Comparison of ENCODE assay signal across 8 mouse cellular contexts in the genomic region with DNA sequence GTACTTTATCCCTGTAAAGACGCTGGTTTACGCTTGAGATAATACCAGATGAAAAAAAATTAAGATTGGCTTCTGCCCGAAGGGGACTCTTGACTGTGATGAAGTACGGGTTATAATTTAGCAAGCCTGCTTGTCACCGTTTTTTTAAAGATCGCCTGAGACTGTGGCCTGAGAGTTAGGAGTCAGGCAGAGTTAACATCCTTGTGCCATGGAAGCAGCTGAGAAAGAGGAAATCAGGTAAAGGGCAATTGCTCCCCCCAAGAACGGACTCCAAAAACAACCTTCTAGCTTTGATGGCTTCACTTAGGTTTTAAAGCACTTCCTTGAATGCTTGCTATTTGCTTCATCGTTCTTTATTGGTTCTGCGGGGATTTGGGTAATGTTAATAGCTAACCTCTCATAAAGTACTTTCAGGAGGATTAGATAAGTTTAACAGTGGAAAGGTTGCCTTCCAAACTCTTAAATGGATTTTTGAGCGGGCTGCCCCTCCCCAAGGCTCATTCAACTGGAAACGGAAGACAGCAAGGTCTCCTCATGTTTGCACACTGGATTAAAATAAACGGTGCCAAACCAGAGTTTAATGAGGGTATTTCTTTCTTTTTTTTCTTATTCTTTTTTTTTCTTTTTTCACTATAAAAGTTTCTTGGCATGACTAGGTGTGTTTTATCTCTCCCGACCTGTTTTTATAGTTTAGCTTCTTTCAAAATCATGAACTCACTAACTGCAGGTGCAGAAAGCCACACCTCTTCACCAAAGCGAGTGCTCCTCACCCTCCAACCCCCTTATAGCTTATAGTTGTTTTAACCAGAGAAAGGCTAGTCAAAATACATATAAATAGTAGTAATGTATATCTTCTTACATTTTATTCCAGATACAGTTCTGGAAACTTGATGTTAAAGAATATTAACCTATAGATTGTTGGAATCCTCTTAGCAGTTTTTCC. TPM values are rescaled to one million over a fixed set of nuclear protein-coding genes. Genes with fewer than 3 reads are reported as not detected.
DNase-seq lines count a peak whose midpoint lies in the region; ATAC-seq and TF ChIP-seq lines count a peak whose summit lies in the region.

No protein-coding gene starts in this region.

- no peak for TF ChIP-seq CTCF in intestine, postnatal 0 days (IDR thresholded peaks at IDR 0.05; ENCODE audit: low read depth)
- no peak for TF ChIP-seq CTCF in stomach, postnatal 0 days (IDR thresholded peaks at IDR 0.05; ENCODE audit: low read depth)

- peak overlapping the region; percentile 68 for H3K4me2 ChIP-seq in forebrain, embryonic 11.5 days (ENCODE audit: low read depth, low read length, severe bottlenecking)
- H3K4me2 ChIP-seq in intestine, postnatal 0 days (replicated peaks; ENCODE audit: low read depth): peak overlapping the region; percentile 90
- H3K4me2 ChIP-seq in lung, embryonic 16.5 days (ENCODE audit: low read depth, low read length): peak overlapping the region; percentile 78
- H3K4me2 ChIP-seq in stomach, postnatal 0 days (replicated peaks; ENCODE audit: low read depth): peak overlapping the region; percentile 50

- no peak for ATAC-seq in forebrain, embryonic 11.5 days (replicated peaks; ENCODE audit: low FRiP score)
- no peak for ATAC-seq in intestine, postnatal 0 days
- no peak for ATAC-seq in lung, embryonic 16.5 days (ENCODE audit: low read depth)
- ATAC-seq in stomach, postnatal 0 days (ENCODE audit: low FRiP score, low TSS enrichment): no peak

- H3K27me3 ChIP-seq in forebrain, embryonic 11.5 days (ENCODE audit: control insufficient read depth, insufficient read depth, low read length): no peaks in the 10 kb centered on the region
- no peaks in the 10 kb centered on the region for H3K27me3 ChIP-seq in intestine, postnatal 0 days (replicated peaks; ENCODE audit: control insufficient read depth, insufficient read depth, low read length)
- no peaks in the 10 kb centered on the region for H3K27me3 ChIP-seq in lung, embryonic 16.5 days (ENCODE audit: control insufficient read depth, insufficient read depth, low read depth, low read length)
- H3K27me3 ChIP-seq in stomach, postnatal 0 days (ENCODE audit: control insufficient read depth, insufficient read depth, low read length): no peaks in the 10 kb centered on the region

- H3K4me1 ChIP-seq in forebrain, embryonic 11.5 days (replicated peaks; ENCODE audit: control insufficient read depth, insufficient read depth, low read length): 0 out of 2 replicates have a peak, but pooled peaks cover 2% of the 10 kb centered on the region
- H3K4me1 ChIP-seq in intestine, postnatal 0 days (replicated peaks; ENCODE audit: control insufficient read depth, insufficient read depth, low read length): 0 out of 2 replicates have a peak, but pooled peaks cover 4% of the 10 kb centered on the region
- peaks cover 9% of the 10 kb centered on the region for H3K4me1 ChIP-seq in lung, embryonic 16.5 days (replicated peaks; ENCODE audit: control insufficient read depth, insufficient read depth, low read length)
- no peaks in the 10 kb centered on the region; the same call in 1 of the 2 replicates for H3K4me1 ChIP-seq in stomach, postnatal 0 days (replicated peaks; ENCODE audit: control insufficient read depth, insufficient read depth)

- no peak for TF ChIP-seq EP300 in stomach, postnatal 0 days (optimal IDR thresholded peaks at IDR 0.05)

- peak overlapping the region; percentile 78 for H3K4me3 ChIP-seq in forebrain, embryonic 11.5 days (ENCODE audit: low read depth, low read length)
- H3K4me3 ChIP-seq in intestine, postnatal 0 days (ENCODE audit: low read depth, low read length): peak overlapping the region; percentile 95
- H3K4me3 ChIP-seq in lung, embryonic 16.5 days (ENCODE audit: low read length): peak overlapping the region; percentile 79
- peak overlapping the region; percentile 80 for H3K4me3 ChIP-seq in stomach, postnatal 0 days (ENCODE audit: low read depth, low read length)

- peak; percentile 5 for DNase-seq in retina, postnatal 7 days (ENCODE audit: low read depth, low spot score)
- DNase-seq in retina, embryonic 14.5 days (ENCODE audit: low spot score): no peak
- no peak for DNase-seq in forebrain, embryonic 11.5 days (ENCODE audit: low spot score)
- DNase-seq in stomach, postnatal 0 days (ENCODE audit: low spot score): no peak
- no peak for DNase-seq in left cerebral cortex, adult 11 months (ENCODE audit: low spot score)
- no peak for DNase-seq in gastrocnemius, postnatal 14 days

- H3K36me3 ChIP-seq in forebrain, embryonic 11.5 days (ENCODE audit: control insufficient read depth, insufficient read depth, low read length): no peaks in the 10 kb centered on the region
- peaks cover 6% of the 10 kb centered on the region; the same call in 1 of the 2 replicates for H3K36me3 ChIP-seq in intestine, postnatal 0 days (ENCODE audit: control insufficient read depth, insufficient read depth)
- H3K36me3 ChIP-seq in lung, embryonic 16.5 days (ENCODE audit: control insufficient read depth, insufficient read depth, low read length): no peaks in the 10 kb centered on the region
- no peaks in the 10 kb centered on the region for H3K36me3 ChIP-seq in stomach, postnatal 0 days (ENCODE audit: control insufficient read depth, insufficient read depth, low read length)

- peak overlapping the region; percentile 81; the same call in 1 of the 2 replicates for H3K27ac ChIP-seq in forebrain, embryonic 11.5 days (ENCODE audit: low read depth, low read length)
- H3K27ac ChIP-seq in intestine, postnatal 0 days (ENCODE audit: low read depth, low read length): peak overlapping the region; percentile 97
- peak overlapping the region; percentile 97 for H3K27ac ChIP-seq in lung, embryonic 16.5 days (ENCODE audit: low read length)
- peak overlapping the region; percentile 95 for H3K27ac ChIP-seq in stomach, postnatal 0 days (replicated peaks)

- H3K9me3 ChIP-seq in forebrain, embryonic 11.5 days (ENCODE audit: control insufficient read depth, low read length): no peaks in the 10 kb centered on the region
- no peaks in the 10 kb centered on the region for H3K9me3 ChIP-seq in intestine, postnatal 0 days (ENCODE audit: control insufficient read depth)
- H3K9me3 ChIP-seq in lung, embryonic 16.5 days (ENCODE audit: control insufficient read depth, low read length): no peaks in the 10 kb centered on the region
- no peaks in the 10 kb centered on the region for H3K9me3 ChIP-seq in stomach, postnatal 0 days (ENCODE audit: control insufficient read depth, low read length)

- intact Hi-C loops in gastrocnemius, postnatal 14 days (cut with DNase I; ENCODE audit: low total_unique reads): no loop called here

- H3K9ac ChIP-seq in forebrain, embryonic 11.5 days (ENCODE audit: low read length): peak overlapping the region; percentile 66
- H3K9ac ChIP-seq in intestine, postnatal 0 days (ENCODE audit: low read depth, low read length): peak overlapping the region; percentile 85
- peak overlapping the region; percentile 78 for H3K9ac ChIP-seq in lung, embryonic 16.5 days (ENCODE audit: low read length)
- H3K9ac ChIP-seq in stomach, postnatal 0 days (ENCODE audit: low read length): peak overlapping the region; percentile 72

- WGBS in forebrain, embryonic 11.5 days: 40% methylated on average over 14 of the region's 14 CpGs
- 11% methylated on average over 14 of the region's 14 CpGs for WGBS in intestine, postnatal 0 days
- WGBS in lung, embryonic 16.5 days: 16% methylated on average over 14 of the region's 14 CpGs
- WGBS in stomach, postnatal 0 days: 13% methylated on average over 14 of the region's 14 CpGs

RNA-seq across cellular contexts. Expression of a gene that starts 1.2 kb away (rescaled TPM):
- 6.0 and 10.6 TPM in 2 replicates for polyA plus RNA-seq in forebrain, embryonic 11.5 days (2014; fragmentation: Nextera tagmentation; extraction: Ambion mirVana)
- 8.0 and 8.8 TPM in 2 replicates for polyA plus RNA-seq in intestine, postnatal 0 days (2015; fragmentation: Nextera tagmentation; extraction: Ambion mirVana)
- polyA plus RNA-seq in lung, embryonic 16.5 days (2015; fragmentation: Nextera tagmentation; extraction: Ambion mirVana): 10.1 and 10.2 TPM in 2 replicates
- polyA plus RNA-seq in stomach, postnatal 0 days (2015; fragmentation: Nextera tagmentation; extraction: Ambion mirVana): 13.3 and 16.4 TPM in 2 replicates
- 10 to 100 TPM; 33.0 to 42.5 TPM for total RNA-seq in gastrocnemius, postnatal 14 days (2021)

RNA-seq across cellular contexts. Expression of a gene that starts 1.4 kb away (rescaled TPM):
- 6.7 and 8.0 TPM in 2 replicates for polyA plus RNA-seq in forebrain, embryonic 11.5 days (2014; fragmentation: Nextera tagmentation; extraction: Ambion mirVana)
- polyA plus RNA-seq in intestine, postnatal 0 days (2015; fragmentation: Nextera tagmentation; extraction: Ambion mirVana): 9.0 and 11.1 TPM in 2 replicates
- polyA plus RNA-seq in lung, embryonic 16.5 days (2015; fragmentation: Nextera tagmentation; extraction: Ambion mirVana): 9.1 and 9.9 TPM in 2 replicates
- 6.8 and 7.8 TPM in 2 replicates for polyA plus RNA-seq in stomach, postnatal 0 days (2015; fragmentation: Nextera tagmentation; extraction: Ambion mirVana)
- 10 to 100 TPM; 31.8 to 37.0 TPM for total RNA-seq in gastrocnemius, postnatal 14 days (2021)

RNA-seq across cellular contexts. Expression of a gene that starts 50.7 kb away (rescaled TPM):
- 3.7 and 4.4 TPM in 2 replicates for polyA plus RNA-seq in forebrain, embryonic 11.5 days (2014; fragmentation: Nextera tagmentation; extraction: Ambion mirVana)
- polyA plus RNA-seq in intestine, postnatal 0 days (2015; fragmentation: Nextera tagmentation; extraction: Ambion mirVana): 0.55 and 0.61 TPM in 2 replicates
- 0.94 and 1.1 TPM in 2 replicates for polyA plus RNA-seq in lung, embryonic 16.5 days (2015; fragmentation: Nextera tagmentation; extraction: Ambion mirVana)
- 0.40 and 0.90 TPM in 2 replicates for polyA plus RNA-seq in stomach, postnatal 0 days (2015; fragmentation: Nextera tagmentation; extraction: Ambion mirVana)
- total RNA-seq in gastrocnemius, postnatal 14 days (2021): 10 to 100 TPM; 88.0 to 92.1 TPM

RNA-seq across cellular contexts. Expression of a gene that starts 52.2 kb away (rescaled TPM):
- 32.5 and 35.9 TPM in 2 replicates for polyA plus RNA-seq in forebrain, embryonic 11.5 days (2014; fragmentation: Nextera tagmentation; extraction: Ambion mirVana)
- 12.8 and 14.0 TPM in 2 replicates for polyA plus RNA-seq in intestine, postnatal 0 days (2015; fragmentation: Nextera tagmentation; extraction: Ambion mirVana)
- polyA plus RNA-seq in lung, embryonic 16.5 days (2015; fragmentation: Nextera tagmentation; extraction: Ambion mirVana): 21.7 and 23.4 TPM in 2 replicates
- 8.4 and 9.2 TPM in 2 replicates for polyA plus RNA-seq in stomach, postnatal 0 days (2015; fragmentation: Nextera tagmentation; extraction: Ambion mirVana)
- total RNA-seq in gastrocnemius, postnatal 14 days (2021): 10 to 100 TPM; 17.7 to 18.2 TPM
